Mouse (Mus musculus): ENCODE results near the gene Txlnb. TPM values are rescaled to one million over a fixed set of nuclear protein-coding genes. Genes with fewer than 3 reads are reported as not detected.
A peak's percentile ranks its signal among the peaks of the same experiment; 100 is the strongest.

Txlnb gene
- polyA plus RNA-seq, 1 experiment from 2014 or later, result 0.38 TPM

DNA sequence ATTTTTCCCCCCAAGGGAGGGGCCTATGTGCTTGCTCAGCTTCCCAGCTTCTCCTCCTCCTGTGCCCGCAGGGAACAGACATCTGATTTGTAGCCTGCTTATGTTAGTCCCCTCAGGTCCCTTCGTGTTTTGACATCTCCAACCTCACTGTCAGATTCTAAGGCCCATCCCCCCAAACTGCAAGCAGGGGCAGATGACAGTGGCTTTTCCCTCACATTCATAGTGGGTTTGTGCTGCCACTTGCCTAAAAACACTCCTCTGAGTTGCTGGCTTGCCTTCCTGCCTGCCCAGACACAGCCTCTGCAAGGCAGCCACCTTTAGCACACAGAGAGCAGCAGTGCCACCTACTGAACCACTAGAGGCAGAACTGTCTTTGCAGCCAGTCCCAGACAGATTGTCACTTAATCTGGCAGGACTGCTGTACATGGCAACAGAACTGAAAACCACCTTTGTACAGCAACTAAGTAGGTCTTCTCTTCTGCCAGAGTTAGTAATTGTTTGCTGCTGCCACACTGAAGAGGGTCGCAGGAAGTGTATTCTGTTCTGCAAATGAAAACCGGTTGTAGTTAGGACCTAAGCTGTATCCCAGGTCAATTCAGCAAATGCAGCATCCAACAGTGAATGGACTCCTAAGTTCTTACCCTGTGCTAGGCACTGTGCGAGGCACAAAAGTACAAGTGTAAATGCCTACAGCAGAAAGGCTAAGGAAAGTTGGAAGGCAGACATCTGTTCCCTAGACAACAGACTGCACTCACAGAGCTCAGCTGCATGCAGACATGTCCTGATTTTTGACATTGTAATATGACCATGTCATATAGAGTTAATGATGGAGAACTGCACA is 74.0 kb downstream of the Txlnb start:
- H3K27ac ChIP-seq, result no peak overlapping the region
- peak; percentile 87 for ATAC-seq (replicated peaks; ENCODE audit: low FRiP score, low read depth)
- TF ChIP-seq CTCF (IDR thresholded peaks at IDR 0.05; ENCODE audit: low read depth), result peak; percentile 90
- H3K27me3 ChIP-seq (ENCODE audit: insufficient read depth, low read length), result no peaks in the 10 kb centered on the region
- no peak overlapping the region for H3K4me3 ChIP-seq (replicated peaks; ENCODE audit: low read depth, low read length)
- H3K9me3 ChIP-seq (replicated peaks; ENCODE audit: low read length), result no peaks in the 10 kb centered on the region
- no peaks in the 10 kb centered on the region for H3K4me1 ChIP-seq (replicated peaks; ENCODE audit: insufficient read depth, low read length)
- WGBS, result 28% methylated on average over 5 of the region's 5 CpGs
- no peak overlapping the region for H3K4me2 ChIP-seq (ENCODE audit: low read length)
- H3K9ac ChIP-seq (ENCODE audit: low read depth, low read length), result no peak overlapping the region
- peak; percentile 88 for DNase-seq (ENCODE audit: low spot score)
- no peaks in the 10 kb centered on the region for H3K36me3 ChIP-seq (ENCODE audit: insufficient read depth, low read length)

DNA sequence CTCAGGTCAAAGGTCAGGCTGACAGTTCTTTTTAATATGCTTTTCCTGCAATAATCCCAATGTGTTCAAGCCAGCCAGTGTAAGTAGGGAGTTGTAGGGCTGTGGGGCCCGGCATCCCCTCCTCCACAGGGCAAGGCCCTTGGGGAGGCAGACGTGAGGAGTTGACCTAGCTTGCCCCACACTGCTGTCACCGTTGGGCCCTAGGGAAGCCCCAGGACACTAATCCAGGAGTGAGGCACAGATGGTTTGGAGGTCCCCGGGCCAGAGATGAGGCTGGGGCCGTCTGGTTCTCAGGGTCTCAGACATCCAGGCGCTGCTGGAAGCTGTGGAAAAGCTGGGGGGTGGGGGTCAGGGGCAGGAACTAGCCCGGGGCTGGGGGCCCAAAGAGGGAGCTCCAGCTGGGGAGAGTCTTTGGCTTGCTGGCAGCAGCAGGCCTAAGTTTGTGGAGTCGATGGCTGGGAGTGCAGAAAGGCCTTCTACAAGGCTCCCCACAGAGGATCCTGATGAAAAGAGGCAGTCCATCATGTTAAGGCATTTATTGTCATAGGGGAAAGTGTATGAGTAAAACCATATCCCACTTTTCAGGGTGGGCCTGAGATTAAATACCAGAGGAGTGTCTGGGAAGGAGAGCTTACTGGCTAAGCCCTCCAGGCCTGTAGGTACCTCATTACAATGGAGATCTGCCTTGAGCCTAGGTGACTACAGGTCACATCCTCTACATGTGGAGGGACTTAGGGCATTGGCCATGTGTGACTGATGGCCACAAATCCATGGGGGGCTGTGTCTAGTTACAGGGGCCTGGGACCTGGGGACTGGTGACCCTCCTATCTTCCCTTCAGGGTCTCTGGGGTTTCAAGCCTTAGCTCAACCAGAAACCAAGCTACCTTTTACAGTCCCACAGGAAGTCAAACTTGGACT is 82.2 kb downstream of the Txlnb start:
- Histone ChIP-seq H3K9ac (ENCODE audit: low read depth, low read length) (no peak overlapping the region), H3K27ac (no peak overlapping the region), H3K4me3 (replicated peaks; ENCODE audit: low read depth, low read length) (no peak overlapping the region), H3K36me3 (ENCODE audit: insufficient read depth, low read length) (no peaks in the 10 kb centered on the region), H3K27me3 (ENCODE audit: insufficient read depth, low read length) (no peaks in the 10 kb centered on the region), H3K9me3 (replicated peaks; ENCODE audit: low read length) (no peaks in the 10 kb centered on the region), H3K4me1 (replicated peaks; ENCODE audit: insufficient read depth, low read length) (no peaks in the 10 kb centered on the region), H3K4me2 (ENCODE audit: low read length) (no peak overlapping the region)
- WGBS, result 46% methylated on average over 8 of the region's 8 CpGs
- no peak for TF ChIP-seq CTCF (IDR thresholded peaks at IDR 0.05; ENCODE audit: low read depth)
- no peak for DNase-seq (ENCODE audit: low spot score)
- peak; percentile 66; the same call in 1 of the 2 replicates for ATAC-seq (replicated peaks; ENCODE audit: low FRiP score, low read depth)

DNA sequence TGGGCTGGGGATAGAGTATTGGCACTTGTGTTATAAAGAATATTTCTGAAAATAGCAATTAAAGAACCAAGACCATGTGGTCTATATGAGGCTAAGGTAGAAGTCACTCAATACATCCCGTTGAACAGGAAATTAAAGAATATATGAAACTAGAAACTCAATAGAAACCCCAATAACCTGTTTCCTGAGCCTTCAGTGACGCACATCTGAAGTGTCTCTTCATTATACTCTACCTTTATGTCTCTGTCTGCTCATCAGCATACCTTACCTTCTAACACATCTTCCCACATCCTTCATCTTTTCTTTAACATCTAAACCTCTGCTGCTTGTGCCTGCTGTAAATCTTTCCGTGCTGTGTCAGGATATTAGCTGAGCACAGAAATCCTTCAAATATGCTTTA is 84.0 kb downstream of the Txlnb start:
- no peak overlapping the region for H3K4me3 ChIP-seq (replicated peaks; ENCODE audit: low read depth, low read length)
- no peaks in the 10 kb centered on the region for H3K27me3 ChIP-seq (ENCODE audit: insufficient read depth, low read length)
- no peak overlapping the region for H3K4me2 ChIP-seq (ENCODE audit: low read length)
- 89% methylated on average over 3 of the region's 3 CpGs for WGBS
- H3K9me3 ChIP-seq (replicated peaks; ENCODE audit: low read length), result no peaks in the 10 kb centered on the region
- DNase-seq (ENCODE audit: low spot score) (no peak), ATAC-seq (replicated peaks; ENCODE audit: low FRiP score, low read depth) (no peak)
- no peak overlapping the region for H3K9ac ChIP-seq (ENCODE audit: low read depth, low read length)
- no peaks in the 10 kb centered on the region for H3K36me3 ChIP-seq (ENCODE audit: insufficient read depth, low read length)
- H3K27ac ChIP-seq, result no peak overlapping the region
- no peak for TF ChIP-seq CTCF (IDR thresholded peaks at IDR 0.05; ENCODE audit: low read depth)
- H3K4me1 ChIP-seq (replicated peaks; ENCODE audit: insufficient read depth, low read length), result no peaks in the 10 kb centered on the region

DNA sequence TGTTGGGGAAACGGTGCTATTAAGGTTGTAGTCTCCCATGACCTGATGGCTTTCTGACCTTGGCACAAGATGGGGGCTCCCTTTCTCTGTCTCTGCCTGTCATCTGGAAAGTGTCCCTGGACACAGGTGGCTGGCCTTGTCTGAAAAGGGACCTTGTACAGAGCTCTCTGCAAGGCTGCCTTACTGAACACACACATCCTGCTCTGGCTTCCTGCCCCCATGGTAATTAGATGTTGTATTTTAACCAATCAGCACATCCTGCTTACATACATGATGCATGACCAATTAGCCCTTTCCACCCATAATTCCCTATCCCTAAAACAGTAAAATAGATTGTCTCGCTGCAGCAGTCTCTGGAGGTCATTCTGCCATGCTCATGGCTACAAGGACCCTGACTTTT is 84.7 kb downstream of the Txlnb start:
- 33% methylated on average over 2 of the region's 2 CpGs for WGBS

More for the DNA sequence above, 84.7 kb downstream of the Txlnb start:
- Histone ChIP-seq H3K4me2 (ENCODE audit: low read length) (no peak overlapping the region), H3K4me1 (replicated peaks; ENCODE audit: insufficient read depth, low read length) (no peaks in the 10 kb centered on the region), H3K9me3 (replicated peaks; ENCODE audit: low read length) (no peaks in the 10 kb centered on the region), H3K36me3 (ENCODE audit: insufficient read depth, low read length) (no peaks in the 10 kb centered on the region), H3K27me3 (ENCODE audit: insufficient read depth, low read length) (no peaks in the 10 kb centered on the region), H3K9ac (ENCODE audit: low read depth, low read length) (no peak overlapping the region), H3K27ac (no peak overlapping the region), H3K4me3 (replicated peaks; ENCODE audit: low read depth, low read length) (no peak overlapping the region)
- ATAC-seq (replicated peaks; ENCODE audit: low FRiP score, low read depth), result peak; percentile 52; the same call in 1 of the 2 replicates
- DNase-seq (ENCODE audit: low spot score), result no peak
- no peak for TF ChIP-seq CTCF (IDR thresholded peaks at IDR 0.05; ENCODE audit: low read depth)

Other genes starting within 250 kb of the Txlnb start
- 86.1 and 94.8 TPM in 2 replicates for gene Cited2, start 73.0 kb upstream of the Txlnb start, polyA plus RNA-seq (2015; fragmentation: Nextera tagmentation; extraction: Ambion mirVana)
- 4.2 and 5.0 TPM in 2 replicates for gene Heca, start 151.8 kb downstream of the Txlnb start, polyA plus RNA-seq (2015; fragmentation: Nextera tagmentation; extraction: Ambion mirVana)
- 192 and 194 TPM in 2 replicates for gene Abracl, start 227.1 kb downstream of the Txlnb start, polyA plus RNA-seq (2015; fragmentation: Nextera tagmentation; extraction: Ambion mirVana)

All from kidney, postnatal 0 days (tissue).